Comparison of ENCODE assay signal across 8 mouse cellular contexts in the genomic region with DNA sequence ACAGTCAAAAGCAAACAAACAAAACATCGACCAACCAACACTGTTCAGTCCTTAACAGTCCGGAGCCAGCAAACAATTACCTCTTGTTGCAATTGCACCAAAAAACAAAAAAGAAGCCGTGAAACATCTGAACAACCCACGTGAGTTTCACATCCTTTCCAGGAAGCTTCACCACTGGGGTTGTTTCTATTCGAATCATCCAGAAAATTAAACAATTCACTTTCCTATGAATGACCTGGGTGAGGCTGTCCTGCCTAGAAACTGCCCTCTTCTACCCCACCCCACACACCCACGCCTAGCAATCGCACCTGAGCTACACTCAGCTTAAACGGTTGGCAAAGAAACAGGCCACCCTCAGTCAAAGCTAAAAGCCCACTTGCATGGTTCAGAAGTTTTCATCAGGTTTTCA. TPM values are rescaled to one million over a fixed set of nuclear protein-coding genes. Genes with fewer than 3 reads are reported as not detected.
DNase-seq lines count a peak whose midpoint lies in the region; ATAC-seq and TF ChIP-seq lines count a peak whose summit lies in the region.

No protein-coding gene starts in this region.

- WGBS in forebrain, embryonic 14.5 days: 28% methylated on average over 8 of the region's 8 CpGs
- 34% methylated on average over 8 of the region's 8 CpGs for WGBS in limb, embryonic 14.5 days
- 31% methylated on average over 8 of the region's 8 CpGs for WGBS in midbrain, postnatal 0 days

- ATAC-seq in forebrain, embryonic 14.5 days: peak; percentile 27
- 0 out of 2 replicates have a peak, but pooled peaks have one; percentile 17 for ATAC-seq in limb, embryonic 14.5 days (ENCODE audit: low FRiP score, low read depth)
- peak; percentile 8; the same call in 1 of the 2 replicates for ATAC-seq in midbrain, postnatal 0 days (ENCODE audit: low FRiP score)

- TF ChIP-seq POLR2A in limb, embryonic 14.5 days (IDR thresholded peaks at IDR 0.05; ENCODE audit: borderline replicate concordance, extremely low read depth, insufficient read depth, insufficient read length): no peak

- TF ChIP-seq CTCF in midbrain, postnatal 0 days (IDR thresholded peaks at IDR 0.05): no peak

- peaks cover 2% of the 10 kb centered on the region; the same call in 1 of the 2 replicates for H3K4me1 ChIP-seq in forebrain, embryonic 14.5 days (ENCODE audit: control insufficient read depth, insufficient read depth, low read length)
- H3K4me1 ChIP-seq in limb, embryonic 14.5 days (ENCODE audit: control insufficient read depth, insufficient read depth, low read length): peaks cover 6% of the 10 kb centered on the region
- no peaks in the 10 kb centered on the region for H3K4me1 ChIP-seq in midbrain, postnatal 0 days (ENCODE audit: insufficient read depth, low read length)

- intact Hi-C loops in left cerebral cortex, postnatal 4 days (cut with DNase I): no loop called here

- H3K4me3 ChIP-seq in forebrain, embryonic 14.5 days (ENCODE audit: low read depth, low read length): peak overlapping the region; percentile 78
- peak overlapping the region; percentile 82 for H3K4me3 ChIP-seq in limb, embryonic 14.5 days (replicated peaks; ENCODE audit: low read length)
- peak overlapping the region; percentile 92 for H3K4me3 ChIP-seq in midbrain, postnatal 0 days (ENCODE audit: low read depth, low read length)

- peak; percentile 93 for DNase-seq in heart, adult 11 months
- no peak for DNase-seq in heart, adult 18-20 months
- DNase-seq in ES-CJ7 (ENCODE audit: low read depth, low spot score): peak; percentile 13
- peak; percentile 11 for DNase-seq in forebrain, embryonic 14.5 days (ENCODE audit: low spot score)
- no peak for DNase-seq in limb, embryonic 14.5 days (ENCODE audit: low spot score)
- DNase-seq in midbrain, postnatal 0 days (ENCODE audit: low spot score): peak; percentile 2
- DNase-seq in testis, postnatal 14 days (ENCODE audit: low spot score): no peak
- no peak for DNase-seq in left cerebral cortex, postnatal 4 days

- H3K9ac ChIP-seq in forebrain, embryonic 14.5 days (ENCODE audit: low read length): peak overlapping the region; percentile 85; the same call in 1 of the 2 replicates
- H3K9ac ChIP-seq in limb, embryonic 14.5 days (ENCODE audit: low read depth, low read length, severe bottlenecking): peak overlapping the region; percentile 98
- H3K9ac ChIP-seq in midbrain, postnatal 0 days (replicated peaks; ENCODE audit: low read length, poor library complexity, severe bottlenecking): peak overlapping the region; percentile 69; the same call in 1 of the 2 replicates

- H3K4me2 ChIP-seq in forebrain, embryonic 14.5 days (ENCODE audit: low read length): peak overlapping the region; percentile 62
- peak overlapping the region; percentile 79 for H3K4me2 ChIP-seq in limb, embryonic 14.5 days (replicated peaks; ENCODE audit: low read depth, low read length, severe bottlenecking)
- peak overlapping the region; percentile 71 for H3K4me2 ChIP-seq in midbrain, postnatal 0 days (ENCODE audit: low read depth, low read length, poor library complexity, severe bottlenecking)

- H3K27ac ChIP-seq in forebrain, embryonic 14.5 days (ENCODE audit: low read depth, low read length): no peak overlapping the region
- H3K27ac ChIP-seq in limb, embryonic 14.5 days (replicated peaks; ENCODE audit: low read depth, low read length): peak overlapping the region; percentile 93; the same call in 1 of the 2 replicates
- H3K27ac ChIP-seq in midbrain, postnatal 0 days (ENCODE audit: low read depth, low read length): no peak overlapping the region

- no peaks in the 10 kb centered on the region for H3K27me3 ChIP-seq in forebrain, embryonic 14.5 days (replicated peaks; ENCODE audit: control insufficient read depth, insufficient read depth, low read length)
- no peaks in the 10 kb centered on the region for H3K27me3 ChIP-seq in limb, embryonic 14.5 days (ENCODE audit: control insufficient read depth, insufficient read depth, low read length)
- no peaks in the 10 kb centered on the region for H3K27me3 ChIP-seq in midbrain, postnatal 0 days (ENCODE audit: insufficient read depth, low read length)

- H3K36me3 ChIP-seq in forebrain, embryonic 14.5 days (ENCODE audit: control insufficient read depth, insufficient read depth, low read length): no peaks in the 10 kb centered on the region; the same call in 1 of the 2 replicates
- peaks cover 12% of the 10 kb centered on the region for H3K36me3 ChIP-seq in limb, embryonic 14.5 days (ENCODE audit: control insufficient read depth, insufficient read depth, low read length)
- peaks cover 4% of the 10 kb centered on the region for H3K36me3 ChIP-seq in midbrain, postnatal 0 days (ENCODE audit: insufficient read depth, low read length)

- no peaks in the 10 kb centered on the region for H3K9me3 ChIP-seq in forebrain, embryonic 14.5 days (replicated peaks; ENCODE audit: control insufficient read depth, low read length)
- no peaks in the 10 kb centered on the region for H3K9me3 ChIP-seq in limb, embryonic 14.5 days (ENCODE audit: control insufficient read depth, low read length)
- H3K9me3 ChIP-seq in midbrain, postnatal 0 days (ENCODE audit: low read length): no peaks in the 10 kb centered on the region

RNA-seq across cellular contexts. Expression of a gene that starts 9.8 kb away (rescaled TPM):
- total RNA-seq in heart, adult 18-20 months (2021): 100 to 1,000 TPM in 1 of 2 experiments, 10 to 100 TPM in 1; 99.8 to 110 TPM
- polyA plus RNA-seq in forebrain, embryonic 14.5 days (2014; fragmentation: Nextera tagmentation; extraction: Ambion mirVana): 133 and 148 TPM in 2 replicates
- polyA plus RNA-seq in limb, embryonic 14.5 days (2012; rRNA removed): 161 and 181 TPM in 2 replicates
- polyA plus RNA-seq in limb, embryonic 14.5 days (2014; fragmentation: Nextera tagmentation; extraction: Ambion mirVana): 266 and 271 TPM in 2 replicates
- total RNA-seq in midbrain, postnatal 0 days (2014; rRNA removed): 84.3 and 85.6 TPM in 2 replicates
- polyA plus RNA-seq in midbrain, postnatal 0 days (2015; fragmentation: Nextera tagmentation; extraction: Ambion mirVana): 136 and 150 TPM in 2 replicates
- total RNA-seq in left cerebral cortex, postnatal 4 days (2021): 100 to 1,000 TPM; 119 to 122 TPM

Comparison
In these comparisons a context has a peak if more than half of its experiments do, and no peak if none do; other contexts are left out.
1. DNase-seq: peak in heart, adult 11 months (single experiment), ES-CJ7 (single experiment), forebrain, embryonic 14.5 days (single experiment) and midbrain, postnatal 0 days (single experiment); none in heart, adult 18-20 months (0 of 2), limb, embryonic 14.5 days (single experiment), testis, postnatal 14 days (single experiment) and left cerebral cortex, postnatal 4 days (single experiment).
2. Peak in every context shown above with its lines, with median percentiles within 50 percentile points of each other: ATAC-seq, H3K4me2 ChIP-seq, H3K4me3 ChIP-seq and H3K9ac ChIP-seq.